Mouse (Mus musculus) heart, adult 2 months (tissue): ENCODE measurements around the gene Adam15. TPM values are rescaled to one million over a fixed set of nuclear protein-coding genes. Genes with fewer than 3 reads are reported as not detected.

Experiments used
- DNase-seq, 2 experiments: peaks; one replicate each; pipeline ENCODE4 v3.0.0; 2021
- H3K27ac ChIP-seq: fragments of 200-600 bp; 2 replicates; pipeline ENCODE4 v1.8.1; 2022
- H3K27me3 ChIP-seq: fragments of 200-500 bp; 2 replicates; pipeline ENCODE4 v1.6.1; 2012; ENCODE audit warnings: mild to moderate bottlenecking, low read length, inconsistent platforms, mixed read lengths; ENCODE audit not compliant: control insufficient read depth, insufficient read depth
- H3K36me3 ChIP-seq: fragments of 200-500 bp; 2 replicates; pipeline ENCODE4 v1.6.1; 2012; ENCODE audit warnings: low read length, inconsistent platforms; ENCODE audit not compliant: control insufficient read depth, insufficient read depth
- H3K4me1 ChIP-seq: fragments of 200-500 bp; 2 replicates; pipeline ENCODE4 v1.6.1; 2011; ENCODE audit warnings: low read length; ENCODE audit not compliant: control insufficient read depth, insufficient read depth
- H3K4me3 ChIP-seq: fragments of 200-600 bp; 2 replicates; pipeline ENCODE4 v1.8.1; 2022
- H3K79me2 ChIP-seq: fragments of 200-500 bp; replicated peaks from 2 replicates; pipeline ENCODE4 v1.6.1; 2012; ENCODE audit warnings: mild to moderate bottlenecking, inconsistent platforms, low read length, moderate library complexity, mixed read lengths; ENCODE audit not compliant: control insufficient read depth, insufficient read depth
- H3K9ac ChIP-seq: fragments of 200-500 bp; 2 replicates; pipeline ENCODE4 v1.6.1; 2012; ENCODE audit warnings: low read depth, mild to moderate bottlenecking, control low read depth, inconsistent platforms, low read length, mixed read lengths
- CTCF ChIP-seq: fragments of 200-600 bp; IDR thresholded peaks from 2 replicates; pipeline ENCODE4 v1.8.1; 2022; ENCODE audit warnings: antibody characterized with exemption, mild to moderate bottlenecking, moderate library complexity
- EP300 ChIP-seq: fragments of 200-500 bp; IDR thresholded peaks from 2 replicates; pipeline ENCODE4 v1.6.1; 2011; ENCODE audit warnings: low read depth, low read length, control low read depth; ENCODE audit not compliant: insufficient read depth
- POLR2A ChIP-seq: fragments of 200-500 bp; IDR thresholded peaks from 2 replicates; pipeline ENCODE4 v1.6.1; 2011; ENCODE audit warnings: mild to moderate bottlenecking, low read depth, low read length, control low read depth; ENCODE audit not compliant: insufficient read depth
- WGBS: fragments of 180-500 bp; shearing (Covaris S2); methylation state at CpG from one replicate; pipeline ENCODE4 v1.1.7; 2018; 5-methylcytosine and 5-hydroxymethylcytosine counted together
- intact Hi-C: fragments of 180-260 bp; cut with DNase I; formaldehyde crosslinking; loops from one replicate; pipeline ENCODE4 v1.15.1; 2025
- polyA plus RNA-seq: library from polyadenylated mRNA; depleted of rRNA; stranded (reverse); fragments of >200 nt; gene quantifications from 2 replicates; pipeline ENCODE4 v1.2.3, GENCODE M21; 2012
- total RNA-seq, 2 experiments: library from RNA; stranded (reverse); gene quantifications; 2 replicates each; pipeline ENCODE4 v1.2.3; 2021

Gene Adam15
- total and polyA plus RNA-seq, 3 experiments: 56.8 to 95.7 (median 59.2) TPM

DNA sequence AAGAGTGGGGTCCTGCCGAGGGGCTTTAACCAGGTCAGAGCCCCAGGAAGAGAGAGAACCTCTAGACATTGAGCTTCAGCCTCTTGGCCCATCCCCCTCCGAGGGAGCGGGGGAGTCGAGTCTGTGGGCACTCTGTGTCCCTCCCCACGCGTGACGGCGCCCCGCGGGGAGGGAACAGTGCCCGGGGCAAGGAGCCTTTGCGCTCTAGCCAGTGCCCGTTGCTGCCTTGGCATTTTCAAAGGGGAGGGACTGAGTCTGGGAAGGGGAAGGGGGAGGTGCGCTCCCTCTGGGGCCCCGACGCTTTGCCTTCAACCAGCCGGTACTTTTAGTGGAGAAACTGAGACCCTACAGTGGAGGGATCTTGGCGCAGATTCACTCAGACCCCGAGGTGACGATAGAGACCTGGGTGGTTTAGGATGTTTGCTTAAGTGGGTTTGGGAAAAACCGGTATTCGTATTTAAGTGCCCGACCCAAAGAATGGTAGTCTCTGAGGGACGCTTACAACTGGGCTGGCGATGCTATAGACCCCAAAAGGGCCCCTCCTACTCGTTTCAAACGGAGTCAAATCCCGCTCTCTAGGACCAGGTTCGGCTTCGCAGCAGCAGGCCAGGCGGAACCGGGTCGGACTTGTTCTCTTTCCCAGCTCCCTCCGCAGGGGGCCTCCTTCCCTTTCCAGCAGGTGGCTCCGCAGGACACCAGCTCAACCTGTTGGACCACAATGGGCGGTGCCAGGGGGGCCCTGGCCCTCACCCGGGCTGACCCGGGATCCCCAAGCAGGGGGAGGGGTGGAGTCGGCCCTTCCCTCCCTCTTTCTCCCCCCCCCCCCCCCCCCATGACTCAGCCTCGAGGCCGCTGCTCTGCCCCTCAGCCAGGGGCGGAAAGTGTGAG is 44.5 kb upstream of the Adam15 start, which contains the start of gene Zbtb7b:
Zbtb7b (minus strand) TSS at position 771 of the 888 bp plus-strand sequence.
- Histone ChIP-seq H3K9ac (peak within 1 kb of the TSS; percentile 82), H3K36me3 (no peaks in the 10 kb centered on the region), H3K79me2 (no peaks in the 10 kb centered on the region), H3K27me3 (no peaks in the 10 kb centered on the region), H3K27ac (peak within 1 kb of the TSS; percentile 99), H3K4me3 (peak within 1 kb of the TSS; percentile 83), H3K4me1 (peaks cover 8% of the 10 kb centered on the region)
- TF ChIP-seq CTCF (peak; percentile 58), POLR2A (no peak; the same call in none of the 2 replicates)
- 2% methylated on average over 42 of the region's 42 CpGs for WGBS
- peak; percentile 86 to 87 for DNase-seq
- intact Hi-C loops: no loop called here

GRCm38 (mm10) chr3:89393605-89394004 is 43.8 kb upstream of the Adam15 start:
- H3K79me2 ChIP-seq: no peaks in the 10 kb centered on the region
- peak overlapping the region; percentile 83 for H3K4me3 ChIP-seq
- H3K27ac ChIP-seq: peak overlapping the region; percentile 99
- no peaks in the 10 kb centered on the region for H3K27me3 ChIP-seq
- TF ChIP-seq POLR2A (peak; percentile 90), EP300 (peak; percentile 40; the same call in 1 of the 2 replicates), CTCF (no peak)
- no peaks in the 10 kb centered on the region for H3K36me3 ChIP-seq
- 0% methylated on average over 15 of the region's 15 CpGs for WGBS
- peaks cover 9% of the 10 kb centered on the region for H3K4me1 ChIP-seq
- intact Hi-C loops: loop anchor here (2.0 kb wide), 1 partner anchor 39 kb away; no protein-coding TSS in a partner anchor
- H3K9ac ChIP-seq: peak overlapping the region; percentile 82
- peak; percentile 99 for DNase-seq

- no peaks in the 10 kb centered on the region for H3K36me3 ChIP-seq
- TF ChIP-seq CTCF: no peak
- TF ChIP-seq EP300: no peak
- TF ChIP-seq POLR2A: no peak
- intact Hi-C loops: loop anchor here (2.0 kb wide), 1 partner anchor 38 kb away; no protein-coding TSS in a partner anchor
- H3K9ac ChIP-seq: peak overlapping the region; percentile 75
- H3K4me1 ChIP-seq: peaks cover 13% of the 10 kb centered on the region
- H3K79me2 ChIP-seq: no peaks in the 10 kb centered on the region
- DNase-seq: peak; percentile 61 to 67
- peak overlapping the region; percentile 94 for H3K27ac ChIP-seq
- H3K27me3 ChIP-seq: no peaks in the 10 kb centered on the region
- WGBS: 0% methylated on average over 24 of the region's 24 CpGs
- H3K4me3 ChIP-seq: peak overlapping the region; percentile 78
Measured at GRCm38 (mm10) chr3:89392871-89393311, 43.1 kb upstream of the Adam15 start.

DNA sequence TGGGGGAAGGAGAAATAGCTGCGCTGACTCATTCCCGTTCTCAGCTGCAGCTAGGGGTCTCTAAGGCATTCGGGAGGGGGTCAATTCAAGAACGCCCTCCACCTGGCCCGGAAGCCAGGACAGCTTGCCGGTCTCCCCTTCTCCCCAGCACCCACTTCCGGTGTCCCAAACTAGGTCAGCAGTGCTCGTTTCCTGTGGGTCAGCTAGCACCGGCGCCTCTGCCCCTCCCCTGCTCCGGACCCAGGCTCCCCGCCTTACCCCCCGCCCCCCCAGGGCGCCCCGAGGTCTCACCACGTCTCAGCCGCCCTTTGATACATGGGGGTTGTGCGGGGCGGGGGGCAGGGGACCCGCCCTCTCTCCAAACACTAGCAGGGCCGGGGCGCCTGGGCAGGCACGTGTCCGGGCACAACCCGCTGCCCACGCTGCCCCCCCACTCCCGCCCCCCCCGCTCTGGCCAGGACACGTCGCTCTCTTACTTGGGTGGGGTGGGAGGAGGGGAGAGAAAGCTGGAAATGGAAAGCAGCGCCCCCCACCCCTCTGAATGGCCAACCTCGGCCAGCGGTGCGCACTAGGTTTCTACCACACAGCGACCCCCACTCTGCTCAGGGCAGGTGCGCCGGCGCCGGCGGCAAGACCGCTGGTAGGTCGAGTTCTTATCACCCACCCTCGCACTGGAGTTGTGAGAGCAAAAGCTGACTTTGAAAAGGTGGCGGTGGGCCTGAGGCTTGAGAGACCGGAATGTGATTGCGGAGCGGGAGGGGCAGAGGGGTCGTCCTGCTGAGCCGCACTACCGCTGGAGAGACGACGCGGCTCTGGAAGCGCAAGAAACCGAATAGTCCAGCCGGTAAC is 42.1 kb upstream of the Adam15 start:
- Histone ChIP-seq H3K9ac (peak overlapping the region; percentile 75), H3K36me3 (no peaks in the 10 kb centered on the region), H3K79me2 (no peaks in the 10 kb centered on the region; the same call in 1 of the 2 replicates), H3K4me3 (peak overlapping the region; percentile 78), H3K27me3 (no peaks in the 10 kb centered on the region), H3K4me1 (peaks cover 13% of the 10 kb centered on the region), H3K27ac (peak overlapping the region; percentile 94)
- DNase-seq: peak; percentile 81 to 86
- TF ChIP-seq EP300 (0 out of 2 replicates have a peak, but pooled peaks have one; percentile 26), POLR2A (peak; percentile 53), CTCF (no peak)
- intact Hi-C loops: loop anchor here (2.0 kb wide), 1 partner anchor 37 kb away; no protein-coding TSS in a partner anchor
- under 1% methylated on average over 53 of the region's 56 CpGs for WGBS

- H3K79me2 ChIP-seq: no peaks in the 10 kb centered on the region; the same call in 1 of the 2 replicates
- peak overlapping the region; percentile 78 for H3K4me3 ChIP-seq
- intact Hi-C loops: no loop called here
- H3K27ac ChIP-seq: peak overlapping the region; percentile 94
- peak; percentile 61 to 62 for DNase-seq
- peaks cover 13% of the 10 kb centered on the region for H3K4me1 ChIP-seq
- H3K9ac ChIP-seq: peak overlapping the region; percentile 75
- no peaks in the 10 kb centered on the region for H3K27me3 ChIP-seq
- no peak for TF ChIP-seq EP300
- no peak for TF ChIP-seq CTCF
- TF ChIP-seq POLR2A: no peak
- WGBS: 19% methylated on average over 19 of the region's 19 CpGs
- H3K36me3 ChIP-seq: no peaks in the 10 kb centered on the region
Measured at GRCm38 (mm10) chr3:89390699-89391662, 41.2 kb upstream of the Adam15 start.
